Mouse (Mus musculus) spleen, postnatal 14 days (tissue): ENCODE measurements around the gene Depdc5.
"Not testable (repeated sequence)": the region's sequence is repeated elsewhere in the genome, so short reads cannot be mapped to it uniquely, and the experiment has no call there.

Experiments used
- DNase-seq, 2 experiments: peaks; one replicate each; pipeline ENCODE4 v3.0.0; 2021 to 2022; ENCODE audit warnings: low spot score in 2 of 2

The Depdc5 gene

GRCm38 (mm10) chr5:32907496-32907895 is 44.0 kb downstream of the Depdc5 start:
- no peak for DNase-seq

GRCm38 (mm10) chr5:32914071-32914470 is 50.6 kb downstream of the Depdc5 start:
- no peak for DNase-seq

GRCm38 (mm10) chr5:32919281-32919680 is 55.8 kb downstream of the Depdc5 start:
- DNase-seq, result not testable (repeated sequence)

- no peak for DNase-seq
These were observed 59.4 kb downstream of the Depdc5 start for GRCm38 (mm10) chr5:32922906-32923305.

- no peak for DNase-seq
These were observed 67.3 kb downstream of the Depdc5 start for GRCm38 (mm10) chr5:32930761-32931160.

GRCm38 (mm10) chr5:32934654-32935053 is 71.2 kb downstream of the Depdc5 start:
- DNase-seq, result no peak

- DNase-seq, result no peak
These were observed 77.1 kb downstream of the Depdc5 start for GRCm38 (mm10) chr5:32940586-32940985.

- DNase-seq, result no peak
These were observed 77.9 kb downstream of the Depdc5 start for GRCm38 (mm10) chr5:32941209-32941924.

- DNase-seq, result no peak
These were observed 86.6 kb downstream of the Depdc5 start for GRCm38 (mm10) chr5:32950077-32950476.

GRCm38 (mm10) chr5:32950702-32951274 is 87.3 kb downstream of the Depdc5 start:
- no peak for DNase-seq

GRCm38 (mm10) chr5:32955716-32956115 is 92.2 kb downstream of the Depdc5 start:
- DNase-seq, result no peak

- DNase-seq, result no peak
These were observed 98.1 kb downstream of the Depdc5 start for GRCm38 (mm10) chr5:32961616-32962015.

- DNase-seq, result no peak
These were observed 99.1 kb downstream of the Depdc5 start for GRCm38 (mm10) chr5:32962581-32962980.

GRCm38 (mm10) chr5:32976541-32976940 is 113.0 kb downstream of the Depdc5 start:
- DNase-seq, result no peak

- DNase-seq, result no peak
These were observed 113.7 kb downstream of the Depdc5 start for GRCm38 (mm10) chr5:32977179-32977578.

GRCm38 (mm10) chr5:32985379-32985778 is 121.9 kb downstream of the Depdc5 start:
- DNase-seq, result no peak

- no peak for DNase-seq
These were observed 124.4 kb downstream of the Depdc5 start for GRCm38 (mm10) chr5:32987873-32988272.

GRCm38 (mm10) chr5:32989959-32990640 is 126.6 kb downstream of the Depdc5 start:
- no peak for DNase-seq

GRCm38 (mm10) chr5:32991152-32991551 is 127.7 kb downstream of the Depdc5 start:
- DNase-seq, result no peak

- DNase-seq, result no peak
These were observed 131.0 kb downstream of the Depdc5 start for GRCm38 (mm10) chr5:32994471-32994870.

GRCm38 (mm10) chr5:32995756-32996155 is 132.3 kb downstream of the Depdc5 start:
- DNase-seq, result no peak

GRCm38 (mm10) chr5:32996560-32996959 is 133.1 kb downstream of the Depdc5 start:
- DNase-seq, result no peak

GRCm38 (mm10) chr5:32997686-32998085 is 134.2 kb downstream of the Depdc5 start:
- DNase-seq, result peak; percentile 38 to 56
